Mouse (Mus musculus) ES-Bruce4 (cell line): ENCODE measurements around the gene Plin3. TPM values are rescaled to one million over a fixed set of nuclear protein-coding genes. Genes with fewer than 3 reads are reported as not detected.

Source experiments
- H3K27ac ChIP-seq: 2 replicates; pipeline ENCODE4 v1.5.1; 2012; ENCODE audit warnings: low read length, inconsistent platforms; ENCODE audit not compliant: insufficient read depth
- H3K27me3 ChIP-seq: 2 replicates; pipeline ENCODE4 v1.6.1; 2012; ENCODE audit warnings: mild to moderate bottlenecking, low read length, inconsistent platforms; ENCODE audit not compliant: control insufficient read depth, poor library complexity, insufficient read depth, severe bottlenecking
- H3K36me3 ChIP-seq: 2 replicates; pipeline ENCODE4 v1.6.1; 2012; ENCODE audit warnings: inconsistent platforms, mild to moderate bottlenecking, low read length, moderate library complexity; ENCODE audit not compliant: control insufficient read depth, poor library complexity, insufficient read depth, severe bottlenecking
- H3K4me1 ChIP-seq: one replicate; pipeline ENCODE4 v1.8.1; 2011; ENCODE audit warnings: low read length; ENCODE audit not compliant: control insufficient read depth, insufficient read depth
- H3K4me3 ChIP-seq: 2 replicates; pipeline ENCODE4 v1.5.1; 2011; ENCODE audit warnings: low read depth, mild to moderate bottlenecking, low read length
- H3K9ac ChIP-seq: 2 replicates; pipeline ENCODE4 v1.6.1; 2012; ENCODE audit warnings: low read depth, mild to moderate bottlenecking, inconsistent platforms; ENCODE audit not compliant: poor library complexity, severe bottlenecking
- H3K9me3 ChIP-seq: replicated peaks from 2 replicates; pipeline ENCODE4 v1.6.1; 2012; ENCODE audit warnings: mild to moderate bottlenecking, low read length, inconsistent platforms; ENCODE audit not compliant: control insufficient read depth, poor library complexity, insufficient read depth, severe bottlenecking
- CTCF ChIP-seq: IDR thresholded peaks from one replicate; pipeline ENCODE4 v1.8.1; 2011; ENCODE audit warnings: low read depth, low read length
- EP300 ChIP-seq: IDR thresholded peaks from 2 replicates; pipeline ENCODE4 v1.6.1; 2011; ENCODE audit warnings: low read depth, low read length; ENCODE audit not compliant: insufficient read depth
- POLR2A ChIP-seq: IDR thresholded peaks from one replicate; pipeline ENCODE4 v1.8.1; 2011; ENCODE audit warnings: low read length; ENCODE audit not compliant: insufficient read depth
- polyA plus RNA-seq: library from polyadenylated mRNA; stranded (reverse); fragments of >200 nt; gene quantifications from 2 replicates; pipeline ENCODE4 v1.2.4, GENCODE M21; 2011; ENCODE audit warnings: low read depth; ENCODE audit not compliant: missing spikeins, insufficient read depth, insufficient read length

The Plin3 gene
- polyA plus RNA-seq, 1 experiment: 57.1 TPM

- Histone ChIP-seq H3K4me1 (peaks cover 9% of the 10 kb centered on the region), H3K27me3 (no peaks in the 10 kb centered on the region), H3K36me3 (peaks cover 19% of the 10 kb centered on the region), H3K27ac (peak overlapping the region; percentile 89), H3K9me3 (no peaks in the 10 kb centered on the region), H3K9ac (peak overlapping the region; percentile 57), H3K4me3 (peak overlapping the region; percentile 80)
- TF ChIP-seq EP300 (peak; percentile 86), POLR2A (no peak)
Measured at GRCm38 (mm10) chr17:56289371-56290331, 3.0 kb downstream of the Plin3 start.

GRCm38 (mm10) chr17:56288866-56289265 lies 3.8 kb downstream of the Plin3 start:
- Histone ChIP-seq H3K36me3 (peaks cover 19% of the 10 kb centered on the region), H3K27ac (peak overlapping the region; percentile 89), H3K9ac (peak overlapping the region; percentile 57), H3K27me3 (no peaks in the 10 kb centered on the region), H3K4me1 (peaks cover 9% of the 10 kb centered on the region), H3K9me3 (no peaks in the 10 kb centered on the region), H3K4me3 (peak overlapping the region; percentile 80)
- TF ChIP-seq CTCF: no peak
- TF ChIP-seq EP300: no peak
- TF ChIP-seq POLR2A: no peak

- Histone ChIP-seq H3K27me3 (no peaks in the 10 kb centered on the region), H3K4me3 (peak overlapping the region; percentile 41), H3K4me1 (peaks cover 9% of the 10 kb centered on the region), H3K9ac (0 out of 2 replicates have a peak overlapping the region, but pooled peaks have one; percentile 22), H3K27ac (peak overlapping the region; percentile 89), H3K36me3 (peaks cover 19% of the 10 kb centered on the region), H3K9me3 (no peaks in the 10 kb centered on the region)
- TF ChIP-seq EP300 (peak; percentile 66; the same call in 1 of the 2 replicates), CTCF (no peak)
Measured at GRCm38 (mm10) chr17:56287830-56288229, 4.8 kb downstream of the Plin3 start.

- H3K27ac ChIP-seq: no peak overlapping the region
- TF ChIP-seq EP300 (no peak), CTCF (no peak), POLR2A (no peak)
- no peak overlapping the region for H3K9ac ChIP-seq
- H3K9me3 ChIP-seq: no peaks in the 10 kb centered on the region
- H3K4me3 ChIP-seq: no peak overlapping the region
- peaks cover 19% of the 10 kb centered on the region for H3K36me3 ChIP-seq
- no peaks in the 10 kb centered on the region for H3K4me1 ChIP-seq
- no peaks in the 10 kb centered on the region for H3K27me3 ChIP-seq
Measured at GRCm38 (mm10) chr17:56285995-56286394, 6.7 kb downstream of the Plin3 start.

GRCm38 (mm10) chr17:56283316-56283715 lies 9.4 kb downstream of the Plin3 start:
- no peak for TF ChIP-seq EP300
- TF ChIP-seq CTCF: no peak
- TF ChIP-seq POLR2A: no peak
- H3K36me3 ChIP-seq: peaks cover 21% of the 10 kb centered on the region
- no peaks in the 10 kb centered on the region for H3K9me3 ChIP-seq

GRCm38 (mm10) chr17:56282802-56283201 lies 9.9 kb downstream of the Plin3 start:
- Histone ChIP-seq H3K27me3 (no peaks in the 10 kb centered on the region), H3K9me3 (no peaks in the 10 kb centered on the region), H3K4me3 (no peak overlapping the region), H3K36me3 (peaks cover 25% of the 10 kb centered on the region), H3K9ac (no peak overlapping the region), H3K4me1 (peaks cover 3% of the 10 kb centered on the region), H3K27ac (no peak overlapping the region)
- TF ChIP-seq CTCF: no peak
- no peak for TF ChIP-seq POLR2A
- TF ChIP-seq EP300: no peak

More at GRCm38 (mm10) chr17:56283316-56283715, 9.4 kb downstream of the Plin3 start:
- H3K4me1 ChIP-seq: peaks cover 3% of the 10 kb centered on the region
- no peaks in the 10 kb centered on the region for H3K27me3 ChIP-seq
- no peak overlapping the region for H3K4me3 ChIP-seq
- no peak overlapping the region for H3K9ac ChIP-seq
- no peak overlapping the region for H3K27ac ChIP-seq
